Mouse (Mus musculus): ENCODE data around the gene Cbfa2t2. TPM values are rescaled to one million over a fixed set of nuclear protein-coding genes. Genes with fewer than 3 reads are reported as not detected.

Cbfa2t2 gene
- polyA plus RNA-seq, 1 experiment from 2014 or later = 75.2 TPM

DNA sequence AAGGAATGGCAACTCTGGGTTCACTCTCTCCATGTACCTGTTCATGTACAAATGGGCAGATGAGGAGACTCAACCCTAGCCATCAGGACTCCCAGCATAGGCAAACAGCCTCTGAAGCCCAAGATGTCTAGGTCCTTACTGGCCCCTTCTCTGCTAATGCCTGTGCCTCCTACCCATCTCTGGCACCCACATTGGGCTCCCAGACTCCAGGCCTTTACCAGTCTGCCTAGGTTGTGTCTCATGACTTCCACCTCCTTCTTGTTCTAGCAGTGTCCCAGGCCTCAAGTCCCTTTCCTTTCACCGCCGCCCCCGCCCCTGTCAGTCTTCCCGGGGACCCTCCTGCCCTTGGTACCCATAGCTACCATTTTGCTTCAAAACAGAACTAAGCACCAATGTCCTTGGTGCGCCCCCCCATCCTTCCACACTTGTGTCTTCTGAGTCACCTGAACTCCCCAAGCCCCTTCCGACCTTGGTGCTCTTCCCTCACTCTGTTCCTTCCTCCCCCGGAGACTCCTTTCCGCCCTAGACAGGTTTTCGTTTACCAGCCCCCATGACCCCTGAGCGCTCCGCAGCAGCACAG lies 29.1 kb upstream of the Cbfa2t2 start:
- WGBS = 24% methylated on average over 11 of the region's 11 CpGs
- Histone ChIP-seq H3K4me3 (ENCODE audit: low read depth, low read length) (peak overlapping the region; percentile 68), H3K4me2 (peak overlapping the region; percentile 90), H3K27me3 (ENCODE audit: control insufficient read depth, insufficient read depth, low read length) (peaks cover 4% of the 10 kb centered on the region; the same call in 1 of the 2 replicates), H3K9me3 (ENCODE audit: control insufficient read depth, low read length) (no peaks in the 10 kb centered on the region), H3K27ac (ENCODE audit: low read depth, low read length) (no peak overlapping the region), H3K9ac (ENCODE audit: low read length) (peak overlapping the region; percentile 73), H3K4me1 (ENCODE audit: control insufficient read depth, insufficient read depth, low read length) (peaks cover 7% of the 10 kb centered on the region; the same call in 1 of the 2 replicates), H3K36me3 (ENCODE audit: control insufficient read depth, insufficient read depth, low read length) (no peaks in the 10 kb centered on the region)
- ATAC-seq (ENCODE audit: low FRiP score) = peak; percentile 10; the same call in 1 of the 2 replicates
- DNase-seq (ENCODE audit: low spot score, missing footprints) = peak; percentile 85

DNA sequence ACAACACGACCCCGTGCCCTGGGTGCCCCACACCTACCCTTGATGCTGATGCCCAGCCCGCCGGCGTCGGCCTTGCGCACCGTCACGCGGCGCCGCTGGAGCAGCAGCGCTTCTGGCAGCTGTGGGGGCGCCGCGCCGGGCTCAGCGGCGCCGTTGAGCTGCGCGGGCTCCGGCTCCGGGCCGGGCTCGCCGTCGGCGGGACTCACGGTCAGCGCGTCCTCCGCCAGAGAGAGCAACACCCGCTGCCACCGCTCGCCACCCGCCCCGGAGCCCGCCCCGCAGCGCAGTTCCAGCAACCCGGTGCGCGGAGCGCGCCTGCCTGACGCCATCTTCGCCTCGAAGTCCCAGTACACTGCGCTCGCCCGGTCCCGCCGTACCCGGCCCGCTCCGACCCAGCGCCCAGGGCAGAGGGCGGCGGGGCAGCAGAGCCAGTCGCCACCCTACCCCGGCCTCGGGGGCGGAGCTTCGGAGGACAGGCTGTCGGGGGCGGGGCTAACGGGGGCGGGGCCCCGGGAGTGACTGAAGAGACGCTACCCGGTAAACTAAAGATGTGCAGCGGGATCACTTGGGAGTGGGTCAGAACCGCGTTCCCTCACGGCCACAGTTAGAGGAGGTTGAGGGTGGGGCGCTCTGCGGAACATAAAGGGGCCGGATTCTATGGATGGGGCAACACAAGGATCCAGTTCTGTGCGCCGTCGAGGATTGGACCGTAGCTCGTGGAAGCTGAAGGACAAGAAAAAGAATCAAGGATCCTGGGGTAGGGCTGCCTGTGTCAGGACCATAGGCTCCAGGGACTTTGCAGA lies 28.4 kb upstream of the Cbfa2t2 start, which contains the start of gene Snta1:
TSS of gene Snta1 (minus strand) at position 457 of the 803 bp plus-strand sequence.
- peak; percentile 93 for ATAC-seq (ENCODE audit: low FRiP score)
- no peaks in the 10 kb centered on the region for H3K36me3 ChIP-seq (ENCODE audit: control insufficient read depth, insufficient read depth, low read length)
- no peaks in the 10 kb centered on the region for H3K9me3 ChIP-seq (ENCODE audit: control insufficient read depth, low read length)
- H3K27ac ChIP-seq (ENCODE audit: low read depth, low read length) = no peak within 1 kb of the TSS
- H3K4me2 ChIP-seq = peak within 1 kb of the TSS; percentile 90
- peak within 1 kb of the TSS; percentile 68 for H3K4me3 ChIP-seq (ENCODE audit: low read depth, low read length)
- H3K4me1 ChIP-seq (ENCODE audit: control insufficient read depth, insufficient read depth, low read length) = peaks cover 7% of the 10 kb centered on the region; the same call in 1 of the 2 replicates
- peak within 1 kb of the TSS; percentile 73 for H3K9ac ChIP-seq (ENCODE audit: low read length)
- DNase-seq (ENCODE audit: low spot score, missing footprints) = peak; percentile 98
- 2% methylated on average over 84 of the region's 84 CpGs for WGBS
- peaks cover 4% of the 10 kb centered on the region; the same call in 1 of the 2 replicates for H3K27me3 ChIP-seq (ENCODE audit: control insufficient read depth, insufficient read depth, low read length)

DNA sequence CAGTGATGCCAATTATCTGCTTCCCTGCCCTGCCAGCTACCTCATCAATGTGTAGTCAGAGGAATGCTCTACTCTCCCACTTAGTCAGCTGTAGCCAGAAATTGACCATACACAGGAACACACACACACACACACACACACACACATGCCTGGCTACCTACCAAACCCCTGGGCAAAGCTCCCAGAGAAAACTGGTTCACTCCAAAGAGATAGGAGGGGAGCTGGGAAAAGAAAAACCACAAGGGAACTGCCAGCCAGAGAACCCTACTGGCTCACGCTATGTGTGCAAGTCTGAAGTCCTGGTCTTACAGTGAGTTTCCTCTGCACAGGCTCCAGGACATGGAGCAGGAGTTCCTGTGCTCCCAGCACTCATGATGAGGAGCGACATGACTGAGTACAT lies 25.9 kb upstream of the Cbfa2t2 start:
- no peak for DNase-seq (ENCODE audit: low spot score, missing footprints)
- WGBS = 64% methylated on average over 2 of the region's 2 CpGs
- no peak for ATAC-seq (ENCODE audit: low FRiP score)
- Histone ChIP-seq H3K9me3 (ENCODE audit: control insufficient read depth, low read length) (no peaks in the 10 kb centered on the region), H3K9ac (ENCODE audit: low read length) (no peak overlapping the region), H3K36me3 (ENCODE audit: control insufficient read depth, insufficient read depth, low read length) (no peaks in the 10 kb centered on the region), H3K4me2 (no peak overlapping the region), H3K4me3 (ENCODE audit: low read depth, low read length) (no peak overlapping the region), H3K4me1 (ENCODE audit: control insufficient read depth, insufficient read depth, low read length) (peaks cover 7% of the 10 kb centered on the region; the same call in 1 of the 2 replicates), H3K27ac (ENCODE audit: low read depth, low read length) (no peak overlapping the region), H3K27me3 (ENCODE audit: control insufficient read depth, insufficient read depth, low read length) (peaks cover 4% of the 10 kb centered on the region; the same call in 1 of the 2 replicates)

DNA sequence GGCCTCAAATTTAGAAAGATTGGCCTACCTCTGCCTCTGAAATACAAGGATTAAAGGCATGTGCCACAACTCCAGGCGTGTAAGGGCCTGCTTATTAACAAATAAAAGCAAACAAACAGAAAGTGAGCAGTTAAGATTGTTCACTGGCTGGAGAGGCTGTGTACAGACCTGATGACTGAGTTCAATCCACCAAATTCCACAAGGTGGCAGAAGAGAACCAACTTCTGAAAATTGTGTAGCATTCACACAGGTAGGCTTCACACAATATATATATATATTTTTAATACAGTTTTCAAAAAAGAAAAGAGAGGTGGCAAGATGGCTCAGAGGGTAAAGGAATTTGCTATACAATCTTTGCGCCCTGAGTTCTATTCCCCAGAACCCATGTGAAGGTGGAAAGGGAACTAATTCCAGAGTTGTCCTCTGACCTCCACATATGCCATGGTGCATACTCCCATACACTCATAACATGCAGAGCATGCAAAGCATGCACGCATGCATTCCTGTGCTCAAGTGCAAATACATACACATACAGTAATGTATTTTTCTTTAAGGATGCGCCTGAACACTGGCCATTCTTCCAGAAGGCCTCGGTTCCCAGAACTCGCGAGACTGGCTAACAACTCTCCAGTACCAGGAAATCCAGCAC lies 24.1 kb upstream of the Cbfa2t2 start:
- Histone ChIP-seq H3K27me3 (ENCODE audit: control insufficient read depth, insufficient read depth, low read length) (peaks cover 3% of the 10 kb centered on the region; the same call in 1 of the 2 replicates), H3K4me2 (no peak overlapping the region), H3K4me1 (ENCODE audit: control insufficient read depth, insufficient read depth, low read length) (peaks cover 3% of the 10 kb centered on the region; the same call in 1 of the 2 replicates), H3K9ac (ENCODE audit: low read length) (no peak overlapping the region), H3K4me3 (ENCODE audit: low read depth, low read length) (no peak overlapping the region), H3K36me3 (ENCODE audit: control insufficient read depth, insufficient read depth, low read length) (no peaks in the 10 kb centered on the region), H3K9me3 (ENCODE audit: control insufficient read depth, low read length) (no peaks in the 10 kb centered on the region), H3K27ac (ENCODE audit: low read depth, low read length) (no peak overlapping the region)
- no peak for ATAC-seq (ENCODE audit: low FRiP score)
- peak; percentile 92 for DNase-seq (ENCODE audit: low spot score, missing footprints)
- WGBS = 67% methylated on average over 7 of the region's 7 CpGs

DNA sequence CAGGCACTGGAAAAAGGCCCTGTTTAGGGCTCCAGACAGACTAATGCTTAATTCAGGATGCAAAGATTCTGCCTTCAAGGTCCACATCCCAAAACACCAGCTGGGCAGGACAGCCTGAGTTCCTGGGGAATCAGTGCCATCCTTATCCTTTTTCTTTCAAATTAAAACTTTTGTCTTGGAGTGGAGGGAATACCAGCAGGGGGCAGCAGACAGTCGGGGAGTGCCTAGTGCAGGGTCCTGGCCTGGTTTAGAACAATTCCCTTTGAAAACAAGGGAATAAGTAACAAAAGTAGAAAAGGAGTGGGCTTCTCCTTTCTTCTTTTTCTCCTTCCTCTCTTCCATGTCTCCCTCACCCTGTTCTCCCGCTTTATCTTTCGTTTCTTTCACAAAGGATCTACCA lies 19.2 kb upstream of the Cbfa2t2 start:
- no peak overlapping the region for H3K4me3 ChIP-seq (ENCODE audit: low read depth, low read length)
- H3K9me3 ChIP-seq (ENCODE audit: control insufficient read depth, low read length) = no peaks in the 10 kb centered on the region
- H3K36me3 ChIP-seq (ENCODE audit: control insufficient read depth, insufficient read depth, low read length) = no peaks in the 10 kb centered on the region
- H3K4me1 ChIP-seq (ENCODE audit: control insufficient read depth, insufficient read depth, low read length) = peaks cover 12% of the 10 kb centered on the region
- no peak overlapping the region for H3K27ac ChIP-seq (ENCODE audit: low read depth, low read length)
- H3K9ac ChIP-seq (ENCODE audit: low read length) = no peak overlapping the region
- WGBS = 5% methylated on average over 3 of the region's 3 CpGs
- no peak for ATAC-seq (ENCODE audit: low FRiP score)
- DNase-seq (ENCODE audit: low spot score, missing footprints) = peak; percentile 95
- H3K4me2 ChIP-seq = no peak overlapping the region
- H3K27me3 ChIP-seq (ENCODE audit: control insufficient read depth, insufficient read depth, low read length) = no peaks in the 10 kb centered on the region

DNA sequence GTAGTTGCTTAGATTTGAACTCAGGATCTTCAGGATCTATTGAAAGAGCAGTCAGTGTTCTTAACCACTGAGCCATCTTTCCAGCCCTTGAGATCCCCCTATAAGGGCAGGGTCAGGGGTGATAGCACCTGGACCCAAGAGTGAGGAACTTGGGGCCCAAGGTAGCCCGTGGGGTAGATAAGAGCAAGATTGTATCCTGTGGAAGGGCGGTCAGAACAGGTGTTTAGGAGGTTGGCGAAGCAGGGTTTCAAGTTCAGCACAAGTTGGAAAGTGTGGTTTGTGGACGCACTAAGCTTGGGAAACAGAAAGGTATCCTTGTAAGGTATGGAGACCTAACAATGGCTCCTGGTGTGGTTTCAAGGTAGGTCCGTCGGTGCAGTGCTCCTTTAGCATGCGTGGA lies 18.3 kb upstream of the Cbfa2t2 start:
- Histone ChIP-seq H3K27ac (ENCODE audit: low read depth, low read length) (no peak overlapping the region), H3K4me1 (ENCODE audit: control insufficient read depth, insufficient read depth, low read length) (peaks cover 12% of the 10 kb centered on the region), H3K4me3 (ENCODE audit: low read depth, low read length) (no peak overlapping the region), H3K9me3 (ENCODE audit: control insufficient read depth, low read length) (no peaks in the 10 kb centered on the region), H3K4me2 (no peak overlapping the region), H3K36me3 (ENCODE audit: control insufficient read depth, insufficient read depth, low read length) (no peaks in the 10 kb centered on the region), H3K27me3 (ENCODE audit: control insufficient read depth, insufficient read depth, low read length) (no peaks in the 10 kb centered on the region), H3K9ac (ENCODE audit: low read length) (no peak overlapping the region)
- WGBS = 91% methylated on average over 7 of the region's 7 CpGs
- ATAC-seq (ENCODE audit: low FRiP score) (no peak), DNase-seq (ENCODE audit: low spot score, missing footprints) (no peak)

DNA sequence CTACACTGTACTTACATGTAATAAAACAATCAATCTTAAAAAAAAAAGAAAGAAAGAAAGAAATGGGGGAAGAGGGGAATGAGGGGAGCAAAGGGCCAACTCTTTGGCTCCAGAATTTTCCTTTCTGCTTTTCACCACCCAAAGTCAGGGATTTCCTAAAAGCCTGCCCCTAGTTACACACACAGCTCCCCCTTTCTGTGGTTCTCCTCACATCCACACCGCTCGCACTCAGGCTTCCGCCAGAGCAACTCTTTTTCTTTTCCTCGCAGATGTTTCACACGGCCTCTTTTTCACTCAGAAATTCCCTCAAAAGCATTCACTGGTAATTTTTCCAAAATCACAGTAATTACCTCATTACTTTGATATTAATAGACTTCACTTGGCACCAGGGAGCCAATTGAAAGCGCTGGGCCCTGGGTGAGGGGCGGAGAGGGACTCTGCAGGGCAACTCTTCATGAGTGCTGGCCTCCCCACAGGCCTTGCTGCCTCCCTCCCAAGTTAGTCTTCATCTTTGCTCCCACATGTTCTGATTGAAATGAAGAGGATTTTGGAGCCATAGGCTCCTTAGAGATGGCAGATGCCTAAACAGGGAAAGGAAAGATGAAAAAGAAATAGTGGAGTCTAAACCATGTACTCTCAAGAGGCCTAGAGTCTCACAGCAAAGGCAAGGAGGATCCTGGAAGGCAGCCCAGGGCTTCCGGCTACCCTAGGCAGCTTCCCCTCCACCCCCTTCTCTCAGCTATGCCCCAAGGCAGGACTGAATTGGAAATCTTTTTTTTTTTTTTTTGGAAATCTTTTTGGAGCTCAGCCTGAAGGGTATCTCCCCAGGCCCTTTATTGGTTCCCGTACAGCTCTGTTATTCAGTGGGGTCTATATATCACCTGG lies 16.4 kb upstream of the Cbfa2t2 start:
- Histone ChIP-seq H3K36me3 (ENCODE audit: control insufficient read depth, insufficient read depth, low read length) (no peaks in the 10 kb centered on the region), H3K9me3 (ENCODE audit: control insufficient read depth, low read length) (no peaks in the 10 kb centered on the region), H3K9ac (ENCODE audit: low read length) (no peak overlapping the region), H3K27ac (ENCODE audit: low read depth, low read length) (0 out of 2 replicates have a peak overlapping the region, but pooled peaks have one; percentile 6), H3K4me3 (ENCODE audit: low read depth, low read length) (no peak overlapping the region), H3K4me1 (ENCODE audit: control insufficient read depth, insufficient read depth, low read length) (peaks cover 12% of the 10 kb centered on the region), H3K27me3 (ENCODE audit: control insufficient read depth, insufficient read depth, low read length) (no peaks in the 10 kb centered on the region), H3K4me2 (no peak overlapping the region)
- DNase-seq (ENCODE audit: low spot score, missing footprints) = no peak
- ATAC-seq (ENCODE audit: low FRiP score) = no peak
- 82% methylated on average over 9 of the region's 9 CpGs for WGBS

DNA sequence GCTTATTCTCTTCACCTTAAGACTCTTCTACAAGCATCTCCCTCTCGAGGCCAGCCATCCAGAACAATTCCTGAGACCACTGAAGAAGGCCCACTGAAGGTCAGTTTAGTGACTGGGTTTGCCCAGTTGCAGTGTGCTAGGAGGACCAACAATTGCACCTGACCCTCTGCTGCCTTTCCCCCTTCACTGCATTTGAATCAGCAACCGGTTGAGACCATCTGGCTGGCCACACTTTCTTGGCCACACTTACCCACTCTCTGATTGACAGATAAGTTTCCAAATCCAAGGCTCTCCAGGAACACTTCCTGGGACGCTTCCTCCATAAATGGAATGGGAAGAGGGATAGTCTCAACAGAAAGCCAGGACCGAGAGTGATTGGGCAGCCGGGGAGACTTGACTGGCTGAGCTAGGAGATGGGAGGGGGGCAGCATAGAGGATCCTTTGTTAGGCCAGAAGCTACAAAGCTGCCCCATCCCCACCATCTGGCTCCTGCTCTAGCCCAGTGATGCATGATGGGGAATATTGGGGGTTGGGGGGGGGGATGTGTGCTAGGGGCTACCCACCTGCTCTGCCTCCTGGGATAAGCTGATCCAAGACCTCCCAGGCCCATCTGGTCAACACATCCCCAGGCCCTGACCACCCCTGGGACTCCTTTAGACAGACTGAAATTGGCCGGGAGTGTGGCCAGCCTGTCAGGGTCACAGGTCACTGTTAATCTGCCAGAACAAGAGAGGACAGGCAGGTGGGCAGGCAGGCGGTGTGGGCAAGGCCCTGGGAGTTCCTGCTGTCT lies 15.1 kb upstream of the Cbfa2t2 start:
- Histone ChIP-seq H3K4me1 (ENCODE audit: control insufficient read depth, insufficient read depth, low read length) (peaks cover 15% of the 10 kb centered on the region), H3K27ac (ENCODE audit: low read depth, low read length) (peak overlapping the region; percentile 84), H3K4me3 (ENCODE audit: low read depth, low read length) (0 out of 2 replicates have a peak overlapping the region, but pooled peaks have one; percentile 2), H3K4me2 (no peak overlapping the region), H3K9me3 (ENCODE audit: control insufficient read depth, low read length) (no peaks in the 10 kb centered on the region), H3K9ac (ENCODE audit: low read length) (peak overlapping the region; percentile 36), H3K36me3 (ENCODE audit: control insufficient read depth, insufficient read depth, low read length) (no peaks in the 10 kb centered on the region), H3K27me3 (ENCODE audit: control insufficient read depth, insufficient read depth, low read length) (no peaks in the 10 kb centered on the region)
- ATAC-seq (ENCODE audit: low FRiP score) (peak; percentile 91), DNase-seq (ENCODE audit: low spot score, missing footprints) (peak; percentile 89)
- whole genome bisulfite sequencing = 18% methylated on average over 7 of the region's 7 CpGs

Data from midbrain, embryonic 11.5 days (tissue).